Mouse (Mus musculus) lung, postnatal 25 days (tissue): ENCODE data around the gene Disp3.
A peak's percentile ranks its signal among the peaks of the same experiment; 100 is the strongest.

Source experiments
- DNase-seq: peaks from one replicate; pipeline ENCODE4 v3.0.0; 2022; ENCODE audit warnings: low spot score

Disp3 gene

DNA sequence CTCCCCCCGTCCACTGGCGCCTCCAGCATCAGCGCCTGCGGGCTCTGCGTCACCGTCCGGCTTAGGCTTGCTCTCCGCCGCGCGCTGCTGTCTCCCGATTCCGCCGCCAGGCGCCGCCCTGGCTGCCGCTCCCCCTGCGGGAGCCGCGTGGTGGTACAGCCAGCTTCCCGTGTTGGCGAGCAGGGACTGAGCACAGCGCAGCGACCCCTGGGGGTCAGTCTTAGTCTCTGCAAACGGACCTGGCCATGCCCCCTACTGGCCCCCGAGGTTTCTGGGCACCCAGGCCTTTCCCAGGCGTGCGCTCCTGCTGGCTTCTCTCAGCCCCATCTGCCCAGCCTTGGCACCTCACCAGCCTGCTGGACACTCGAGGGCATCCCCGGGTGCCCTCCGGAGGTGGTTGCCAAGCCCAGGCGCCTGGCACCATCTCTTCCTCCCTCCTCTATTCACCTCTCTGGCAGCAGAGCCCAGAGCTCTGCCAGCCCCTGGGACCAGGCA lies 337 bp upstream of the Disp3 start:
- peak; percentile 10 for DNase-seq

DNA sequence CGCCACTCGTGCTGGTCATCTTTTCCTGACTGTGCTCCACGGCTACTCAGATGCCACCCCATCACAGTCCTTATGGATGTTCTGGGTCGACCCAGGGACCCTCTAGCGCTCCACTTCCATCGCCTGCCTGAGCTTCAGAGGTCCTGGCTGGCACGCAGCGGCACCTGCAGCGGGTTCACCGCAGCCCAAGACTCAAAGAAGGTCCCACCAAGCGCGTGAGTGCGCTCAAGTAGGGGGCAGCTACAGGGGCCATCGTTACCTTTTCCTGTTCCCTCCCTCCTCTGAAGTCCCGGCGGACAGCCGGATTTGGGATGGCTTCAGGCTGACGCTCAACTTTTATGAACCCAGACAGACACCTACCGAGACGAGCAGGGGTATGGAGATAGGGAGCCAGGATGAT lies 724 bp downstream of the Disp3 start:
- no peak for DNase-seq

DNA sequence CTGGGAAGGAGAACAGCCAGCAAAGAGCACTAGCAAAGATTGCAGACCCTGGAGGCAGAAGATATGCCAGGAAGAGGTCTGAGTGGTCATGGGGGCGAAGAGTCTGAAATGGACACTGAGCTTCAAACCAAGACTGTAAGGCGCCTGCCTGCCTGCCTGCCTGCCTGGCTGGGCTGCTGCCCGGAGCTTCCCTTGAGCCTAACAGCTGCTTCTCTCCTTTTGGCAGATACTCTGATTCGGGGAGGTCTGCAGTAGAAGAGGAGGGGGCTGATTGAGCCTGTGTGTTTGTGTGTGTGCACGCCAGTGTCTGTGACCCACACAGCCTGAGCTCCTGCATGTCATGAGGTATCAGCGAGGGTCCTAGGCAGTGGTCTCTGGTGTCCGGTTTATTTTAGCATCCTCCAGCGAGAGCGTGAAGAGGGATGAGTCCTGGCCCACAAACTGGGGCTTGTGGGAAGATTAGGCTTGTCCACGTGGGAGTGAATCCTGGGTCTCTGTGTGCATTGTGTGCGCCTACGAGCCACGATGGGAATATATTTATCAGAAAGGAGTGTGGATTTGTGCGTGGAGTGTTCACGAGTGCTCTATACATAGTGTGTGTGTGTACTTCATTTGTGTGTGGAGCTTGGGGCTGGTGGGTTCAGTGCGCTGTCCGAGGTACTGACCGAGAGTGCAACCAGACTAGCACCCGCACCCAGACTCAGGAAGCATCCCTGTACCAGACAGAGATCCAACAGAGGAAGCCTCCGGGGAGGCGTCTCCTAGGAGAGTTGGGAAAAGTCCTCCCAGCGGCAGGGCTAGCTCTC lies 1.3 kb downstream of the Disp3 start:
- no peak for DNase-seq

DNA sequence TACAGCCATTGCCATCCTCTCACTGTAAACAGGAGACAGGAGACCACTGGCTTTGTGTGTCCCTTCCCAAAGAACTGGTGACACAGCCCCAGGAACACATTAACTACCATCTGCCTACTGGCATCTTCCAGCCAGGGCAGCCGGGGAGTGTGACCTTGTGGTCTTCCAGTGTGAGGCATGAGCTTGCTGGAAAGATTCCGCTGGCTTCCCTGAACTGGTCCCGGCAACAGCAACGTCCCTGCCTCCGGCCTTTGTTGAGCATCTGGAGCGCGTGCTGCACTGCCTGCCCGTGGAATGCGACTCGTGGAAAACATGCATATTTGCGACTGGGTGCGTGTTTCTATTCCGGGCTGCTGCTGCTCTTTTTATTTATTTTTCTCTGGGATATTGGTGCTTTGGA lies 3.5 kb downstream of the Disp3 start:
- DNase-seq: no peak

DNA sequence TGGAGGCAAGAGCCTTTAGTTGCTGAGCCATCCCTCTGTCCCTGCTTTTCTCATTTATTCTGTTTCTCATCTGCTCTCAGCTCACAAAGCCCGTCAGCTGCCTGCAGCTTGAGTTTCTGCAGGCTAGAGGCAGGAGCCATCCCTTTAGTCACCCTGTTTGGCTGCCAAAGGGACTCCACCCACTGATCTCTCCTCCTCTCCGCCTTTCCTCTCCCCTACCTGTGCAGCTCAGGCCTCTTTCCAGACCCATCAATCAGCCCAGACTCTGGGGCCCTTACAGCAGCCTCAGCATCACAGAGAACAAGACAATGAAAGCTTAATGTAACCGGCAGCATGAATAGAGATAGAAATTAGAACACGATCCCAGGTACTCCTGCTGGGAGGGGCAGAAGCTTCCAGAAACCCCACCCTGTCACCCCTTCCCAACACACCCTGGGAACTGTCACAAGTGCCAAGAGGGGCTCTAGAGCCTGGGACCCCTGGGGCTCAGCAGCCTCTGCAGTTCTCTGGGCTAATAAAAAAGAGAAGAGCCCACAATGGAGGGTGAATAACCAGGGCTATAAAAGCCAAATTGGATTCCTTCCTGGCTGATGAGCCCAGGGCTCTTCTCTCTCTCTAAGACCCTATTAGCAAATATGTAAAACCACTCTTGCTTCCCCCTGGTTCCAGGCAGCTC lies 10.8 kb downstream of the Disp3 start:
- DNase-seq: no peak

DNA sequence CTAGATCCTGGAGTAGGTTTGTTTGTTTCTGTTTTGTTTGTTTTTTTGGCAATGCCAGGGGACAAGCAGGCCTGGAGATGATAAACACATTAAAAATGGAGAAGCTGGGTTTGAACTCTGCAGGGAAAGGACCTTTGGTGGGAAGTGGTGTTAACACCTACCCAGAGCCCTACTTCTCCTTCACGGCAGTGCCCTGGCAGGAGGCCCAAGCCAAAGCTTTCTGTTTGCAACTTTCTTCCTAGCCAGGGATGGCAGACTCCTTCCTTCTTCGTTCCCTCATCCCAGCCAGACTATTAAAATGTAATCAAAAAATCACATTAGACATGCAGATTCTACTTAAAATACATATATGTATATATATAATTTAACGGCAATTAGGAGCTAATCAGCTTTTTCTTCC lies 13.1 kb downstream of the Disp3 start:
- DNase-seq: no peak

DNA sequence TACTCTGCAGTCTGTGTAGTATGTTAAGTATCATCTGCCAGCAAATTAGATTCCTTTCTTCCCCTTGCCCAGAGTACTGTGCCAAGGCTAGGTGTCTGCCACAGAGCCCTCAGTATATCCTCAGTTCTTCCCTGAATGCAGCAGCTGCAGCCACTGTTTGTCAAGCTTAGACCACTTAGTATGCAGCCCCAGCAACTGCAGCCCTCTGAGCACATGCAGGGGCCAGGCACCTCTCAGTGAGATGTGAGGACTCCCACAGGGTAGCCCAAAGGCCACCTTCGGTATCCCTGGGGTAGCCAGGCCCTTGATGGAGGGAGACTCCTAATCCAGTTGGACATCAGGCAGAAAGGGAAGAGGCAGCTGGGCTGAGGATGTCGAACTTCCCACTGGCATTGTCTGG lies 14.5 kb downstream of the Disp3 start:
- DNase-seq: no peak

DNA sequence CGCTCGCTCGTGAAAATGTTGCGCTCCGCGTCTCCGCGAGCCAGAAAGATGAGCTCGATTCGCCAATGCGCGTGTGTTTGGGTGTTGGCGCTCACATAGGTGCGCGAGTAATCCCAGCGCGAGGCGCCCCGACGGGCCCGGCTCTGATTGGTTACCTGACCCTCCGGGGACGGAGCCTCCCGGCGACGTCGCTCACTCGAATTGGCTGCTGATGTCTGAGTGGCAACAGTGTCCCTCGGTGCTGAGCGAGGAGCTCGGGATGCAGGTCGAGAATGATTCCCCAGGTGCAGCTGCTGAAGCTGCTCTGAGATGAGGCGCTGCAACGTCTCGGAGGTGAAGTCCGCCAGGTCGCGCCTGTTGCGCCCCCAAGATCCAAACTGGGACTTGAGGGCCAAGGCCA lies 16.1 kb downstream of the Disp3 start:
- DNase-seq: no peak

DNA sequence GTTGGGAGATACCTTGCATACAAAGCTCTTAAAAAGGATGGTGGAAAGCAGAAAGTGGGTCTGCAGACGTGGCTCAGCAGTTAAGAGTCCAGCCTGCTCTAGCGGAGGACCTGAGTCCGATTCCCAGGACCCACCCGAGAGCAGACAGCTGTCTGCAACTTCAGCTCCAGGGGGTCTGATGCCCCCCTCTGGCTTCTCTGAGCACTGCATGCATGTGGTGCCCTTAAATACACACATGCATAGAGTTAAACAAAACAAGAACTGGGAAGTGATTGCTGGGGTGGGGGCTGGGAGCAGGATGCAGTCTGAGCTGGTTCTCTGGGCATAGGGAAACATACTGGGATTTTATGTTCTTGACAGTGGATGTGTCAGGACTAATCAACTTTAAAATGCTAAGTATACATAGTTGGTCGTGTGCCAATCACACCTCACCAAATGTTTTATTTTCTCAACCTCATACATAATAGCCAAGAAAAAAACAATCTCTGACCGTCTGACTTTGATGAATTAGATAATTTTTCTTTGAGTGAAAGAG lies 20.7 kb downstream of the Disp3 start:
- DNase-seq: no peak

DNA sequence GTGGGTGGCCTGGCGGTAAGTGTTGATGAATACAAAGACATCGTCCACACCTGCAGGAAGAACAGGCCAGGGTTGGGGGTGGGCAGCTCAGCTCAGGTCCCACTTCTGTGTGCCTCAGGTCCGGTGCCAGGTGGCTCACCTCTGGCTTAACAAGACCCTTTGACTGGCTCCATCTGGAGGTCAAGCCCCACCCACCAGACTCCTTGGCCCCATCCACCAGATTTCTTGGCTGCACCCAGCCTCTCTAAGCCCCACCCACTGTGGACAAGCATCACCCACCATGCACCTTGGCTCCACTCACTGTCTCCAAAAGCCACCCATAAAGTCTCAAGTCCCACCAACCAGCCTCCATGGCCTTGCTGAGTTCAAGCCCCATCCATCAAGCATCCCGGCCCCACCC lies 27.8 kb downstream of the Disp3 start:
- DNase-seq: no peak

DNA sequence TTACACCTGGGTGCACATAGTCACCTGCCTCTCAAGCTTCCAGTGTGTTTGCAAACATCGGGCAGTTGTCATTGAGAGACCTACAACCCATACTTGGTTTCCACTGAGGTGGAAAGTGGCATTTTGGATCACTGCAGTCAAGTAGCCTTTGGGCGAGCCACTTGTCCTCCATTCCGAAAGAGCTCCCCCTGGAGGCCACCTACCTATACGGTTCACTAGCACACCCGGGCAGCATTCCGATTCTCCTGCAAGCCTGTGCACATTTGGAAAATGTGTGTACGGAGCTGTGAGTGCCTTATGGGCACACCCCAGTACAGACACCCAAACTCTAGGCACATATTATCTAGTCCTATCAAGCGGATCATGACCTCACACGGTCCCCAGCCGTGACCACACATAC lies 38.4 kb downstream of the Disp3 start:
- no peak for DNase-seq

DNA sequence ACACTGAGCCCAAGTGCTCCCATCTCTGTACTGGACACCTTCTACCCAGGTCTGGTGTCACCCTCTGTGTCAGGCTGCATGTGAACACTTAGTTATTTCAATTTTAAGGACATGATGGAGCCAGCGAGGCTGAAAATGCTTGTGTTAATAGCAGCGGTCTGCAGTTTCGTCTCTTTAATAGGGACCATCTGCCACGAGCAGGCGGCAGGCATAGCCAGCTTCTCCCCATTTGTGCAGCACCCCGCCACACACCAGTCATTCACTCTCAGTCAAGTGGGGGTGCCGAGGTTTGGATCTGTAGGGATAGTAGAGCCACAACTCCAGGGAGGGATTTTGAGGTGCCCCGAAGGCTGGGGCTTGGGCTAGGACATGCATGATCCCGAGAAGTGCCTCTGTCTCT lies 47.4 kb downstream of the Disp3 start:
- no peak for DNase-seq

DNA sequence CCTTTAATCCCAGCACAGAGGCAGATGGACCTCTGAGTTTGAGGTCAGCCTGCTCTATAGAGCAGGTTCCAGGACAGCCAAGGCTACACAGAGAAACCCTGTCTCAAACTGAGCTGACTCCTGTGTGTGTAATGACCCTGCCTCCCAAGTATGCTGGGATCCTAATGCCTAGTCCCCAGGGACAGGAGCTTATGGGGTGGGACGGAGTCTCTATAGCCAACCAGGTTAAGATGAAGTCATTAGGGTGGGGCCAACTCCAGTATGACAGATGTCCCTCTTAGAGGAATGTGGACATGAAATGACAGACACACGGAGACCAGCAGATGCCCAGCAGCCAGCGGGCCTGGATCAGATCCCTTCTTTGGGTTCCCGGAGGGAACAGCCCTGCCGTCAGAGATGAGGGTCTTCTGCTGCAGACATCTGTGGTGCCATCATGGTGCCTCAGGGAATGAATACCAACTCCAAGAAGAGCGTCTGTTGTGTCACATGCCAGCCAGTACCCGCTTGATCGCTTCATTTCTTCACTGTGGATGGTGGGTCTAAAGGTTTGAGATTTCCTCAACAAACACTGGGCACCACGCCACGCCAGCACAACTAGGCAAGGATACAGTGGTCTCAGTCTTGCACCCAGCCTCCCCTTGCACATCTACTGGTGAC lies 48.2 kb downstream of the Disp3 start:
- no peak for DNase-seq

DNA sequence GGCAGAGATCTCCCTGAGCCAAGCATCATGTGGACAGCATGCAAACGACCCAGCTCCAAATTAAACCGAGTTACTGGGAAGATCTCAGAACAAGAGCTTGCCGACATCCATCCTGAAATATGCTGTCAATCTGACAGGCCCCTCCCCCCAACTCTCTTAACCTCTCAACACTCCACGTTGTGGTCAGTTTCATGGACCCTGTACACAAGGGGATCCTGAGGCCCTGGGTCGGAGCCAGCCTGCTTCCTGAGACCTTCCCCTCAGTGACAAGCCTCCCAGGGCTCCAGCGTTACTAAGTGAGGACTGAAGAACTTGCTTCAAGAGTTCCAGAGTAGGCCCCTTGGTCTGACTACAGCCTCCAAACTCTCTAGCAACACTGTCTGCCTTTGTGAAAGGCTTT lies 48.8 kb downstream of the Disp3 start:
- DNase-seq: no peak

DNA sequence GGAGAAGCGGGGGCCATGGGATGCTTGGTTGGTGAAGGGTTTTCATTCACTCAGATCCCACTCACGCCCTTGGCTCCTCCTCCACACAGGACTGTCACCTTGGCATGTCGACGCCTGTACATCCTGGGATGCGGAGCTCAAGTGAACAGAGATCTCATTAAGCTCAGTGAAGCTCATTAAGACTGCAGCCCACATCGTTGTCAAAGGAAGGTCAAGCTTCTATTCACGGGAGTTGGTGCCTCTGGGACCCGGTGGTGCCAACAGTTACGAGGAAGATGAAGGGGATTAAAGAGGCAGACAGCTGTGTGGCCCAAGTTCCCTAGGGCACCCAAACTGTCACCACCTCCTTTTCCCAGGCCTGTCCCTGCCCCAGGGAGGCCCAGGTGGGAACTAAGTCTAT lies 49.5 kb downstream of the Disp3 start:
- DNase-seq: no peak

DNA sequence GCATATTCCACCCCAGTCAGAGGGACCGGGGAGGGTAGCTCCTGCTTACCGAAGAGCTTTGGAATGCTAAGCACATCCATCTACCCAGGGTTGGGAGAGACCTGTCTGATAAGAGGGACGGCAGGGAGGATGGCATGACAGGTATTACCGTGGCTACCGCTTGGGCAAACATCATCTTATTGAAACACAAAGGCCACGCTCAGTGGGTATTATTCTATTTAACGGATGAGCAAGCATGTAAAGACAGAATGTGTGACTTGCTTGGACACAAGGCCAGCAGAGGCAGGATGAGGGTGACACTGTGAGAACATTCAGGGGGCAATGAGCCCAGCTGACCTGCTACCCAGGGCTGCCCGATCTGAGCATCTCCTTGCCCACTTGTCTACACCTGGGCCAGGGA lies 51.1 kb downstream of the Disp3 start:
- no peak for DNase-seq

DNA sequence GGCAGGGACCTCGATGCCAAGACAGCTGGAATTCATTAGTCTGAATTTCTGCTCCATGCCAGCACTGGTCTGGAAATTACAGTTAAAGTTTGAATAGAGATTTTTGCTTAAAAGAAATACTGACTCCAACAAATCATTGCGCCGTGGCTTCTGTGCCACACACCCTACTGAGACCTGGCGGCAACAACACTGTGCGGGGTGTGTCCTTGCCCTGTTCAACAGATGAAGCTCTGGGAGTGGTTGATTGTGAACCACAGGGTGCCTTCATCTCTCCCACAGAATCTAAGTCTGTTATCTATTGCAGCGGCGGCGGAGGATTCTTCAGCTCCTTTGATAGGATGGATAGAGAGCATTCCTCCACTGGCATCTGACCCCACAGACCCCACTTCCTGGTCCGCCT lies 54.7 kb downstream of the Disp3 start:
- no peak for DNase-seq

DNA sequence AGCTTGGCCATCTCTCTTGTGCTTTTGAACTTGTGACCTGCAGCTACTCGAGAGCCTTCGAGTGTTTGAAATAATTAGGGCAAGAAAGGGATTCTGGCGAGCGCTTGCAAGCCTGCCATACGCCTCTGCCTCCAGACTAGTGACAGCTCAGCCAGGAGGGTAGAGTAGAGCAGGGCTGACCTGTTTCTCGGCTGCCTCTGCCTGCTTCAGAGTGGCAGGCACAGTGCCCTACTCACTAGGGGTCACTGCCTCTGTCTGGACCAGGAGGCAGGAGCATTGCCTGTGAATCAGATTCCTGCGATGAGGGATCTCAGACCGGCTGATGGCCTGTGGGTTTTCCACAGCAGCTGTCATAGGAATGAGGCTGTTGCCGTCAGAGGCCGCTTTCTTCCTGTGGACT lies 55.1 kb downstream of the Disp3 start:
- no peak for DNase-seq

DNA sequence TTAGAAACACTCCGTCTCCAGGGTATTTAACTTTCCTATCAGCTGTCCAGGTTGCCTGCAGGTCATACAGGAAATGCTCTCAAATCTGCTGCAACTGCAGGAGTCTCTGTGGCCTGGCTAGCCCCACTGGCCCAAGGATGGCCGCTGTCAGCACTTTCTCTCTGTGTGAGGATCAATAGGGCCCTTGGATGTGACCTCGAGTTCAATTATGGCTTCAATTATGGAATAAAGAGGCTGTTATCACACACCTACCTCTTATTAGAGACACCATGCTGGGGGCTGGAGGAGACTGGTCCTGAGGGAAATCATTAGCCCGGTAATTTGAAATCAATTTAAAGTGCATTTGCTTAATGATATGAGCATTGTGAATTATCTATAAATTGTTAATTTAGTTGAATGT lies 55.6 kb downstream of the Disp3 start:
- no peak for DNase-seq

DNA sequence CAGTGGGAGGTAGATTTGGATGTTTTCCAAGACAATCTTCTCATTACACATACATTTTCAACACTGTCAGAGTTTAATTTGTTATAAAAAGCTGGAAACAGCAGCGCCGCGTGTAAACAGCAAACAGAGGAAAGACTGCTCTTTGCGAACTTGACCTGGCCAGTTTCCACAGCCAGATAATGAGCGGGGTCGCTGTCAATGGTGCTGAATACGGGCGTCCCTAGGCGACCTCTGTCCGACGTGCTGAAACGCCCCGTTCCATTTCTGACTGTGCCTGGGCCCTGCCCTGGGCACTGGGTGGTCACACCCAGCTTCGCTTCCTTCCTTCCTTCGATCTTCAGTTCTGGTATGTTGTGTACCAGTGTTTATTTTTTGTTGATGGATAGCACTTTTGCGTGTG lies 58.1 kb downstream of the Disp3 start:
- peak; percentile 49 for DNase-seq

DNA sequence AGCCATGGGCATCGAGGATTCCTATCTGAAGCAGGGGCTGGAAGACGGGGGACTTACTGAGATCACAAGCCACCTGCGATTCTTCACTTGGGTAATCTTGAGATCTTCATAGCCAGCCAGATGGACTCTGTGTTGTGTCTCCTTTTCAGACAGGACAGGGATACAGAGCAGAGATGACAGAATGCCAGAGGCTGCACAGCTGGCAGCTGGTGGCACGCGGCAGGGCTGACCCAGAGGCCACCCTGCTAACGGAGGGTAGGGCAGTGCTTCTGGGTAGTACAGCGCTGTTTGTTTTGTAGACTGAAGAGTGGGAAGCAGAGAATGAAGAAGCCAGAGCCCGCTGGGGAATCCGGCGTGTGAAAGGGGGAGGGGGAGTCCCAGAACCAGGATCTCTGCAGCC lies 64.8 kb downstream of the Disp3 start:
- no peak for DNase-seq

DNA sequence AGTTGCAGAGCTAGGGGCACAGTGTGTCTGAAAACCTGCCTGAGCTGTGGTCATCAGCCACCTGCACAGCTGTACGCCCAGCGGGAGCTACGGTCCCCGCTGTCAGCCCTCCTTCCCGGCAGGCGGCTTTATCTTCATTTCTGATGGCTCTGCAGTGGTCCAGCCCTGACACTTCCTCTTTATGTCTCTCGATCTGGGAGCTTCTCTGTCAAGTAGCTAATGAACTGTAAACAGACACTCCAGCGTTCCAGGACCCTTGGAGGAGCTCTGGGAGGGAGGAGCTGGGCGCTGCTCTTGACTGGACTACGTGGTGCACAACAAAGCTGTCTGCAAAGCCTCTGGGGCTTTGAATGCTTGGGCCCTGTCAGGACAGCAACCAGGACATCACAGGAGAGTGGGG lies 67.1 kb downstream of the Disp3 start:
- no peak for DNase-seq

DNA sequence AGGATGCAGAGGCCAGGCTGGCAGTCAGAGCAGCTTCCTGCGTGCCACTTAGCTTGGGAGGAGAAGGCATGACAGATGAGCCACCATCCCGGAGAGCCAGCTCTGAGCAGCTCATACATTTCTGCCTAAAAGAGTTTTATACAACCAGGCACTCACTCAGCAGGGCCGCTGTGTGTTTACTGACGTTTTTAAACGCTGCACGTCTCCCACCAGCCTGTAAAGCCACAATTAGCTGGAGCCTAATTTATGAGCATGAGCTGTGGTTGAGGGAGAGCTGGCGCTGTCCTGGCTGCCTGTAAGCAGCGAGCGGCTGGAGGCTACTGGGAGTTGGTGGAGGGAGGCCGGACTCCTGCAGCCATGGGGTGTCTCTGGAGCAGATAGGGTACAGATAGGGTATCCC lies 69.5 kb downstream of the Disp3 start:
- DNase-seq: no peak
